Mouse (Mus musculus): ENCODE measurements at regions not wholly inside any gene's neighbourhood (a gene's known extent, or its start where the extent isn't known, plus 50 kb on each side); places are given as distances from the start of the nearest gene placed in this dataset.

- Histone ChIP-seq H3K4me1 (replicated peaks) (no peaks in the 10 kb centered on the region), H3K9ac (replicated peaks) (no peak overlapping the region), H3K9me3 (no peaks in the 10 kb centered on the region), H3K4me2 (replicated peaks) (no peak overlapping the region), H3K4me3 (replicated peaks) (no peak overlapping the region), H3K27ac (no peak overlapping the region), H3K27me3 (no peaks in the 10 kb centered on the region), H3K36me3 (no peaks in the 10 kb centered on the region)
- no peak for ATAC-seq
- 59% methylated on average over 13 of the region's 13 CpGs for WGBS
Observed at GRCm38 (mm10) chr5:35176112-35176848, 70.7 kb upstream of the Lrpap1 start.

- no peak for ATAC-seq
- Histone ChIP-seq H3K9ac (replicated peaks) (no peak overlapping the region), H3K27me3 (no peaks in the 10 kb centered on the region), H3K4me1 (replicated peaks) (no peaks in the 10 kb centered on the region), H3K4me3 (replicated peaks) (no peak overlapping the region), H3K27ac (no peak overlapping the region), H3K4me2 (replicated peaks) (no peak overlapping the region), H3K36me3 (no peaks in the 10 kb centered on the region), H3K9me3 (no peaks in the 10 kb centered on the region)
- 86% methylated on average over 4 of the region's 4 CpGs for WGBS
Observed at GRCm38 (mm10) chr5:35174318-35174717, 68.8 kb upstream of the Lrpap1 start.

- Histone ChIP-seq H3K27me3 (no peaks in the 10 kb centered on the region), H3K9ac (replicated peaks) (no peak overlapping the region), H3K9me3 (no peaks in the 10 kb centered on the region), H3K4me1 (replicated peaks) (no peaks in the 10 kb centered on the region), H3K36me3 (no peaks in the 10 kb centered on the region), H3K4me3 (replicated peaks) (no peak overlapping the region), H3K4me2 (replicated peaks) (no peak overlapping the region), H3K27ac (no peak overlapping the region)
- ATAC-seq, result no peak
- 78% methylated on average over 3 of the region's 3 CpGs for WGBS
Observed at GRCm38 (mm10) chr5:35171336-35171735, 65.8 kb upstream of the Lrpap1 start.

GRCm38 (mm10) chr5:35170369-35171130 lies 65.0 kb upstream of the Lrpap1 start:
- no peaks in the 10 kb centered on the region for H3K27me3 ChIP-seq
- no peak overlapping the region for H3K27ac ChIP-seq
- no peak overlapping the region for H3K4me3 ChIP-seq (replicated peaks)
- H3K36me3 ChIP-seq, result no peaks in the 10 kb centered on the region
- H3K9me3 ChIP-seq, result no peaks in the 10 kb centered on the region
- 86% methylated on average over 11 of the region's 11 CpGs for WGBS
- ATAC-seq, result no peak
- no peak overlapping the region for H3K9ac ChIP-seq (replicated peaks)
- H3K4me2 ChIP-seq (replicated peaks), result no peak overlapping the region
- no peaks in the 10 kb centered on the region for H3K4me1 ChIP-seq (replicated peaks)

GRCm38 (mm10) chr5:35169614-35170293 lies 64.2 kb upstream of the Lrpap1 start:
- Histone ChIP-seq H3K4me2 (replicated peaks) (no peak overlapping the region), H3K9me3 (no peaks in the 10 kb centered on the region), H3K27ac (no peak overlapping the region), H3K36me3 (no peaks in the 10 kb centered on the region), H3K4me1 (replicated peaks) (no peaks in the 10 kb centered on the region), H3K27me3 (no peaks in the 10 kb centered on the region), H3K9ac (replicated peaks) (no peak overlapping the region), H3K4me3 (replicated peaks) (no peak overlapping the region)
- no peak for ATAC-seq
- 72% methylated on average over 7 of the region's 7 CpGs for WGBS

GRCm38 (mm10) chr5:35168853-35169252 lies 63.3 kb upstream of the Lrpap1 start:
- H3K9ac ChIP-seq (replicated peaks), result no peak overlapping the region
- no peak overlapping the region for H3K4me2 ChIP-seq (replicated peaks)
- no peak overlapping the region for H3K4me3 ChIP-seq (replicated peaks)
- no peaks in the 10 kb centered on the region for H3K27me3 ChIP-seq
- H3K27ac ChIP-seq, result no peak overlapping the region
- WGBS, result 83% methylated on average over 5 of the region's 5 CpGs
- H3K9me3 ChIP-seq, result no peaks in the 10 kb centered on the region
- no peaks in the 10 kb centered on the region for H3K4me1 ChIP-seq (replicated peaks)
- no peak for ATAC-seq
- H3K36me3 ChIP-seq, result no peaks in the 10 kb centered on the region

- no peak overlapping the region for H3K9ac ChIP-seq (replicated peaks)
- no peaks in the 10 kb centered on the region for H3K4me1 ChIP-seq (replicated peaks)
- no peaks in the 10 kb centered on the region for H3K9me3 ChIP-seq
- no peaks in the 10 kb centered on the region for H3K27me3 ChIP-seq
- no peaks in the 10 kb centered on the region for H3K36me3 ChIP-seq
- no peak overlapping the region for H3K4me2 ChIP-seq (replicated peaks)
- no peak overlapping the region for H3K4me3 ChIP-seq (replicated peaks)
- H3K27ac ChIP-seq, result no peak overlapping the region
- WGBS, result 87% methylated on average over 6 of the region's 6 CpGs
- ATAC-seq, result no peak
Observed at GRCm38 (mm10) chr5:35168369-35168768, 62.8 kb upstream of the Lrpap1 start.

- H3K27ac ChIP-seq, result no peak overlapping the region
- H3K9ac ChIP-seq (replicated peaks), result no peak overlapping the region
- no peak overlapping the region for H3K4me3 ChIP-seq (replicated peaks)
- no peaks in the 10 kb centered on the region for H3K36me3 ChIP-seq
- 83% methylated on average over 8 of the region's 8 CpGs for WGBS
- no peaks in the 10 kb centered on the region for H3K27me3 ChIP-seq
- 0 out of 2 replicates have a peak, but pooled peaks cover 2% of the 10 kb centered on the region for H3K4me1 ChIP-seq (replicated peaks)
- no peak overlapping the region for H3K4me2 ChIP-seq (replicated peaks)
- no peaks in the 10 kb centered on the region for H3K9me3 ChIP-seq
- no peak for ATAC-seq
Observed at GRCm38 (mm10) chr5:35165993-35166392, 60.4 kb upstream of the Lrpap1 start.

- Histone ChIP-seq H3K4me1 (replicated peaks) (0 out of 2 replicates have a peak, but pooled peaks cover 2% of the 10 kb centered on the region), H3K36me3 (no peaks in the 10 kb centered on the region), H3K9ac (replicated peaks) (no peak overlapping the region), H3K4me3 (replicated peaks) (no peak overlapping the region), H3K27ac (no peak overlapping the region), H3K9me3 (no peaks in the 10 kb centered on the region), H3K4me2 (replicated peaks) (no peak overlapping the region), H3K27me3 (no peaks in the 10 kb centered on the region)
- WGBS, result 87% methylated on average over 2 of the region's 2 CpGs
- no peak for ATAC-seq
Observed at GRCm38 (mm10) chr5:35165459-35165858, 59.9 kb upstream of the Lrpap1 start.

- Histone ChIP-seq H3K27me3 (no peaks in the 10 kb centered on the region), H3K27ac (no peak overlapping the region), H3K9me3 (no peaks in the 10 kb centered on the region), H3K4me2 (replicated peaks) (no peak overlapping the region), H3K9ac (replicated peaks) (no peak overlapping the region), H3K36me3 (no peaks in the 10 kb centered on the region), H3K4me1 (replicated peaks) (peaks cover 15% of the 10 kb centered on the region), H3K4me3 (replicated peaks) (no peak overlapping the region)
- 98% methylated on average over 4 of the region's 4 CpGs for WGBS
- no peak for ATAC-seq
Observed at GRCm38 (mm10) chr5:35162607-35163006, 57.0 kb upstream of the Lrpap1 start.

GRCm38 (mm10) chr5:35162120-35162519 lies 56.6 kb upstream of the Lrpap1 start:
- WGBS, result 86% methylated on average over 3 of the region's 3 CpGs
- no peak overlapping the region for H3K9ac ChIP-seq (replicated peaks)
- ATAC-seq, result no peak

More at GRCm38 (mm10) chr5:35162120-35162519, 56.6 kb upstream of the Lrpap1 start:
- Histone ChIP-seq H3K4me3 (replicated peaks) (no peak overlapping the region), H3K27me3 (no peaks in the 10 kb centered on the region), H3K9me3 (no peaks in the 10 kb centered on the region), H3K4me2 (replicated peaks) (no peak overlapping the region), H3K36me3 (no peaks in the 10 kb centered on the region), H3K4me1 (replicated peaks) (peaks cover 15% of the 10 kb centered on the region), H3K27ac (no peak overlapping the region)
